Mouse (Mus musculus): ENCODE results near the gene Pm20d1.
A peak's percentile ranks its signal among the peaks of the same experiment; 100 is the strongest.
"Not testable (repeated sequence)": the region's sequence is repeated elsewhere in the genome, so short reads cannot be mapped to it uniquely, and the experiment has no call there.

Gene Pm20d1

DNA sequence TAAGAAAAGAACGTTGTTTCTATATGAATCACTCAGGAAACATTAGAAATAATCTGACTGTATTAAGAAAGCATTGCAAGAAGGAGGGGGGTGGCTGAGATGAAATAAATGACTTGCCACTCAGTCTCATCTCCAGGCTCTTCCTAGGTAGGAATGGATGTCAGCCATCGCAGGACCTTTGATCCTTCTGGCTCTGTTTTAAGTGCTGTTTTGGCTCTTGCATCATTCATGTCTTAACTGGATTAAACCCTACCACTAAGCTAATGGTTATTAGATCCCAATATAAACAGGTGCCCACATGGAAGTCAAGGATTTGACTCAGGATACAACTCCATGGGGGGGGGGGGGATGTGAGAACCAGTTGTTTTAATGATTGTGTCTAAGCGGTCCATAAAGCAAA lies 2.0 kb upstream of the Pm20d1 start:
- DNase-seq = no peak

GRCm38 (mm10) chr1:131800001-131800400 lies 2.8 kb downstream of the Pm20d1 start:
- DNase-seq = no peak

- DNase-seq = no peak
These were observed 3.9 kb downstream of the Pm20d1 start for GRCm38 (mm10) chr1:131801071-131801470.

DNA sequence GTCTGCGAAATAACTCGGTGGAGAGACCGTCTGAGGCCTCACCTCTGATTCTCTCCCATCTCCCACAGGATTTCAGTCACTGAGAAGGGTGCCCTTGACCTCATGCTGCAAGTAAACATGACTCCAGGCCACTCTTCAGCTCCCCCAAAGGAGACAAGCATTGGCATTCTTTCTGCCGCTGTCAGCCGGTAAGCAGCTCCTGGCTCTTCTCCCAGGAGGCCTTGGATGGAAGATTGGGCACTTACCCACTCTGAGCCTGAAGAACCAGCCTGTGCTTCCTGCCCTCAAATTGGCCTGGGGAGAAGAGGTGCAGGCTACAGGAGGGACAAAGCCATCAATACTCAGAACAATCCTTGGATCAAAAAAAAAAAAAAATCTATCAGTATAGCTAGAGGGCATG lies 5.5 kb downstream of the Pm20d1 start:
- peak; percentile 57 to 67 for DNase-seq

GRCm38 (mm10) chr1:131804166-131804565 lies 7.0 kb downstream of the Pm20d1 start:
- no peak for DNase-seq

- no peak for DNase-seq
These were observed 11.8 kb downstream of the Pm20d1 start for GRCm38 (mm10) chr1:131808986-131809385.

GRCm38 (mm10) chr1:131809651-131810050 lies 12.5 kb downstream of the Pm20d1 start:
- DNase-seq = no peak

GRCm38 (mm10) chr1:131811393-131811792 lies 14.2 kb downstream of the Pm20d1 start:
- DNase-seq = no peak

GRCm38 (mm10) chr1:131812006-131812405 lies 14.8 kb downstream of the Pm20d1 start:
- no peak for DNase-seq

DNA sequence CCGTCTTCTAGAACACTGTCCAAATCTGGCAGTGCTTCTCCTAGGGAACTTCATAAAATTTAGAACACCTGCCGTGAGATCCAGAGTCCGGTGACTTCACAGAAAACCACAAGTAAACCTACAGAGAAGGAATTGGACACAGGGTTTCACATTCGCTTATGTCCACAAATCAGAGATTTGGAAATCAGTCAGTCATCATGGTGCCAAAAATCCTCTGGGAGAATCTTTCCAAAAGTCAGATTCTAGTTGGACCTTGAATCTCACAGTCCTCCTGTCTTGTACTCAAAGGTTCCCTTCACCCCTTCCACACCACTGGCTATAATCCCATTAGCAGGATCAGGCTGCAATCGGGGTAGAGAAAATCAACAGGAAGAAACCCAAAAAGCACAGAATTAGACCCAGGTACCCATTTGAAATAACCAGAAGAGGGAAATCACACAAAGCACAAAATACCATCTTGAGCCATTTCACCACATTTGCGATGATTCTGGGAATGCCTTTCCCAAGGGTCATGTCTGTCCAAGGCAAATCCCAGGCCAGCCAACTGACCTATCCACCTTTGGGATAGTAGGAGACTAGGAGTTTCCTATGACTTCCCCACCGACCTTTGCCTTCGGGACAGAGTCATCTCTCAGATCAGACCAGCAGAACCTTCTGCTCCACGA lies 15.6 kb downstream of the Pm20d1 start:
- DNase-seq = no peak

GRCm38 (mm10) chr1:131813731-131814130 lies 16.6 kb downstream of the Pm20d1 start:
- DNase-seq = no peak

- DNase-seq = no peak
These were observed 17.0 kb downstream of the Pm20d1 start for GRCm38 (mm10) chr1:131814191-131814590.

DNA sequence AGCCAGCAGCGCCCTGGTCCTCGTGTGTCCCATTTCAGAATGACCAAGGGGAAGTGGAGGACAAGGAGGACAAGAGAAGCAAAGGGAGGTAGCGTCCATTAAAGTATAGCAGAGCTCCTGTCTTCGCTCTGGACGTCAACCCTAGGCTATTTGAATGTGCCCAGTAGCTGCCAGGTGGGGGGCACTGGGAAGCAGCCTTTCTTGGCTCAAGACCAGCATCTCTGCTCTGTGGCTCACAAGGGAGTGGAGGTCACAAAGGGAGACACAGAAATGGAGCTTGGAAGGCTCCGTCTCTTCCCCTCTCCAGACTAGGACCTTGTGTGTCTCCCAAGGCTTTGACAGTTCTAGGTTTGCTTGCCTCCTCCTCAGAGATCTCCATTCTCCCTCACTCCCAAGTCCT lies 19.7 kb downstream of the Pm20d1 start:
- peak; percentile 50 to 57 for DNase-seq

GRCm38 (mm10) chr1:131820353-131820752 lies 23.2 kb downstream of the Pm20d1 start:
- DNase-seq = not testable (repeated sequence)

DNA sequence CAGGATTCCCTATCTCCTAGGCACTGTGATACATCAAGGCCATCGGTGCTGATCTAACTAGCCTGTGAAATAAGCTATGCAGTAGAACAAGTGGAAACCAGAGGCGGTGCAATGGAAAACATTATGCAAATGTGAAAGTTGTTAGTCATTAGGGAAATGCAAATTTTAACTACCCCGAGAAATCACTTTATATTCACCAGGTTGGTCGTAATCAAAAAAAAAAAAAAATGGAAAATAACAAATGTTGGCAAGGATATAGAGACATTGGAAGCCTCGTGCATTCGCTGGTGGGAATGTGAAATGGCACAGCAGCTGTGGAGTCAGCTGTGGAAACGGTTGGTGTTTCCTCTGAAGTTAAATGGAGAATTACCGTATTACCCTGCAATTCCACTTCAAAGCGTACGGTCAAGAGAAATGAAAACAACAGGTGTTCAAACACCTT lies 23.7 kb downstream of the Pm20d1 start:
- DNase-seq = no peak

GRCm38 (mm10) chr1:131822292-131822691 lies 25.1 kb downstream of the Pm20d1 start:
- DNase-seq = no peak

DNA sequence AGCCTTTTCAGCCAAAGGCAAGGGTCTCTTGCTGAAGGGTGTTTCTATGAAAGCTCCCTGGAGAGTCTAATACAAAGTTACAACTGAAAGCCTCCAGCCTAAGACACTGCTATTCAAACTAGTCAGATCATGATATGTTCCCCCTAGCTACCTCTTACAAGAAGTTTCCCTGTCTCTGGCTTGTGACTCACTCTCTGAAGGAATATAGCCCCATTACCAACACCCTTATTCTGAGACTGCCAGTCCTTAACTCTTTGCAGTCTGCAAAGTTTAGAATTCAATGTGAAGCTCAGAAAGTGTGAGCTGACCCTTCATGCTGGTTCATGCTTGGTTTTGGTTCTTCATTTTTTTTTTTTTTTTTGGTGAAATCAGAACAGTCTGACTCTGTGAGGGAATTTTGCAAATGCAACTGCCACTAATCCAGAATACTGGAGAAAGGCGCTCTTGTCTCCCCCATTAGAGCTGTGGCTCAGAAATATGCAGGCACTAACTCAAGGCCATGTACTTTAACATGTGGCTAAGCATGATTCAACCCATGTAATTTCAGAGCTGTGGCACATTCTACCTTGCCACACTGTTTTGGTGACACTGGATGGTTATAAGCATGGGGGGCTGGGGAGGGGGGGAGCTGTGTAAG lies 25.8 kb downstream of the Pm20d1 start:
- no peak for DNase-seq

- DNase-seq = no peak
These were observed 26.4 kb downstream of the Pm20d1 start for GRCm38 (mm10) chr1:131823563-131823962.

GRCm38 (mm10) chr1:131824528-131825181 lies 27.5 kb downstream of the Pm20d1 start:
- no peak for DNase-seq

GRCm38 (mm10) chr1:131827207-131827786 lies 30.1 kb downstream of the Pm20d1 start, which contains the start of gene Slc41a1:
Gene Slc41a1, plus strand, starts transcription at chr1:131827493.
- DNase-seq = no peak

- peak; percentile 99 for DNase-seq
These were observed 30.6 kb downstream of the Pm20d1 start for GRCm38 (mm10) chr1:131827787-131828258.

DNA sequence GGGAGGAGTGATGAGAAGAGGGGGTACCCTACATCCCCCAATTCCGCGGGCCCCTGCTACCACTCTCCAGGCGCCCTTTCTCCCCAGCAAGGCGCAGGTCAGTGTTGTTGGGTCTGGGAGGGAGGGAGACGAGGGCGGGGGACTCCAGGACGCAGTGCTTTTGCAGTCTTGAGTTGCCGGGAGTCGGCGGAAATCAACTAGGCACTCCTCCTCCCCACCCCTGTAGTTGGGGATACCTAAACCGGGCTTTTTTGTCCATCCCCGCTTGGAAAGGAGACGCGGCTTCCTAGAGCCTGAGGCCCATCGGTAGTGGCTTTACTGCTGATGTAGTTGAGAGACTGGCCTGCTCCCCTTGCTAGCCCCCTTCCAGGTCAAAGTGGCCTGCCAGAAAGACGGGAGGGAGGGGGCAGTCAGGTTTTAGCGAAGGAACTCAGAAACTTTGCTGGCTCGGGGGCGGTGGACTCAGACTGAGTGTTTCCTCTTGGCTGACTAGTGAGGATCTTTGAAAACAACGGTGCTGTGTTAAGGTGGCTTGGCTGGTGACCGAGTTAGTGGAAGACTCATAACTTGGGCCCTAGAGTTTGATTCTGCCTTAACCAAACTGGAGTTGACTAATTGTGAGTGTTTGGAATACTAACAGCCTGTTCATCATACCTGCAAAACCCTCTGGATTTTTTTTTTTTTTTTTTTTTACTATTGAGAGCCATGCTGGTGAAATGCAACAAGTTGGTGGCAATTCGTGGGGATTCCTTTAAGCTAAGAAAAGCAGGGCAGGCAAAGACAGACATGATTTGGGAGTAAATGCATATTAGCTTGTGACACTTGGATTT lies 31.3 kb downstream of the Pm20d1 start:
- DNase-seq = no peak

DNA sequence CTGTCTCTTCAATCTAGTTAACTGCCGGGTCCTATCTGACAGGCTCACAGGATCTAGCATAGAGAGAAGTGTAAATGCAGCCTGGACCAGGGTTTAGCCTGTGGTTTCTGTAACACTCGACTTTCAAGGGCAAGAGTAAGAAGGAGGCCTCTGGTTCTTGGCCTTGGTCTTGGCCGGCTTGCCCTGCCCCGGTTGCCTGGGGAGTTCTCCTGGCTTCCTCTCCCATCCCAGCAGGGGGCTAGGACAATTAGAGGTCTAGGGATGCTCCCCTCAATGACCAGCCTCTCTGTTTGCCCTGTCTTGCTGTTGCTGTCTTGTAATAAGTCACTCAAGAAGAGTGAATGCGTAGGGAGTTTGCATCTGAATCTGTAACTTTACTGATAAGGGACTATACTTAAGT lies 32.1 kb downstream of the Pm20d1 start:
- DNase-seq = peak; percentile 46 to 61
